Mouse (Mus musculus): ENCODE measurements around the gene Aldh1l1.

GRCm38 (mm10) chr6:90506673-90507311, 20.6 kb downstream of the Aldh1l1 start:
- TF ChIP-seq POLR2A (IDR thresholded peaks at IDR 0.05; ENCODE audit: control insufficient read depth in 1 of 2, insufficient read depth in 1 of 2, low read depth in 1 of 2, low read length in 2 of 2, poor library complexity in 1 of 2) (no peak), GATA1 (IDR thresholded peaks at IDR 0.05; ENCODE audit: low read depth, low read length) (no peak), USF1 (IDR thresholded peaks at IDR 0.05; ENCODE audit: low read depth, low read length) (no peak), E2F4 (IDR thresholded peaks at IDR 0.05; ENCODE audit: borderline replicate concordance, low read depth, low read length) (no peak), KAT2A (conservative IDR thresholded peaks at IDR 0.05; ENCODE audit: low read depth, low read length) (no peak), SMC3 (IDR thresholded peaks at IDR 0.05; ENCODE audit: low read depth, low read length) (no peak), CTCF (IDR thresholded peaks at IDR 0.05 in 2 of 3, conservative IDR thresholded peaks at IDR 0.05 in 1 of 3; ENCODE audit: control insufficient read depth in 1 of 3, insufficient read depth in 1 of 3, low read depth in 2 of 3, low read length in 3 of 3, poor library complexity in 1 of 3, severe bottlenecking in 1 of 3) (no peak), MAX (IDR thresholded peaks at IDR 0.05; ENCODE audit: low read length) (no peak), JUND (IDR thresholded peaks at IDR 0.05; ENCODE audit: low read depth, low read length) (no peak), EP300 (IDR thresholded peaks at IDR 0.05; ENCODE audit: low read depth in 1 of 2, low read length in 2 of 2) (no peak)
